ENCODE assay signal across 9 mouse cellular contexts in genomic region chr11:24144159-24144946, GRCm38 (mm10).
DNase-seq lines count a peak whose midpoint lies in the region; ATAC-seq and TF ChIP-seq lines count a peak whose summit lies in the region.
"Had no signal": no experiment of that assay in that cellular context is flagged by ENCODE, and none has a peak within 500 bp of the region (broad histone marks: within the 10 kb centered on the region; RNA-seq: fewer than 3 reads in every experiment).

No protein-coding gene starts in this region.

- TF ChIP-seq CTCF in thymus, adult 2 months (IDR thresholded peaks at IDR 0.05; ENCODE audit: borderline replicate concordance, control insufficient read depth, extremely low read depth, insufficient read depth, low read length, poor library complexity): no peak

- no peak overlapping the region for H3K4me2 ChIP-seq in forebrain, embryonic 13.5 days
- H3K4me2 ChIP-seq in forebrain, embryonic 16.5 days (ENCODE audit: low read length): no peak overlapping the region

- H3K4me3 ChIP-seq in forebrain, embryonic 13.5 days: no peak overlapping the region
- H3K4me3 ChIP-seq in forebrain, embryonic 10.5 days: no peak overlapping the region
- H3K4me3 ChIP-seq in forebrain, embryonic 16.5 days (replicated peaks; ENCODE audit: low read length): no peak overlapping the region
- no peak overlapping the region for H3K4me3 ChIP-seq in thymus, adult 2 months (ENCODE audit: control insufficient read depth, insufficient read depth, low read length)

- intact Hi-C loops in left cerebral cortex, postnatal 10 days (cut with DNase I): no loop called here
- intact Hi-C loops in heart, postnatal 25 days (cut with DNase I): no loop called here

- DNase-seq in forebrain, embryonic 10.5 days (ENCODE audit: extremely low spot score, low spot score): no peak
- DNase-seq in R1 (ENCODE audit: low read depth, low spot score): peak; percentile 13
- DNase-seq in left cerebral cortex, postnatal 10 days (ENCODE audit: extremely low spot score in 1 of 2, low spot score in 2 of 2): peak; percentile 40 to 63
- no peak for DNase-seq in thymus, adult 2 months
- no peak for DNase-seq in heart, adult 18-20 months
- DNase-seq in heart, postnatal 25 days (ENCODE audit: low spot score): no peak
- DNase-seq: heart, postnatal 4 days had no signal

- H3K27ac ChIP-seq in forebrain, embryonic 13.5 days: 0 out of 2 replicates have a peak overlapping the region, but pooled peaks have one; percentile 1
- H3K27ac ChIP-seq in forebrain, embryonic 10.5 days: no peak overlapping the region
- H3K27ac ChIP-seq in forebrain, embryonic 16.5 days (ENCODE audit: low read length): peak overlapping the region; percentile 9; the same call in 1 of the 2 replicates
- no peak overlapping the region for H3K27ac ChIP-seq in thymus, adult 2 months (ENCODE audit: control insufficient read depth, insufficient read depth, low read length)

- H3K4me1 ChIP-seq in forebrain, embryonic 13.5 days: peaks cover 67% of the 10 kb centered on the region
- peaks cover 28% of the 10 kb centered on the region for H3K4me1 ChIP-seq in forebrain, embryonic 10.5 days
- peaks cover 32% of the 10 kb centered on the region for H3K4me1 ChIP-seq in forebrain, embryonic 16.5 days (replicated peaks; ENCODE audit: control insufficient read depth, insufficient read depth, low read length)
- no peaks in the 10 kb centered on the region for H3K4me1 ChIP-seq in thymus, adult 2 months (replicated peaks; ENCODE audit: control insufficient read depth, insufficient read depth, low read length)

- H3K27me3 ChIP-seq in forebrain, embryonic 13.5 days: no peaks in the 10 kb centered on the region
- no peaks in the 10 kb centered on the region for H3K27me3 ChIP-seq in forebrain, embryonic 10.5 days (ENCODE audit: poor library complexity, severe bottlenecking)
- H3K27me3 ChIP-seq in forebrain, embryonic 16.5 days (replicated peaks; ENCODE audit: control insufficient read depth, insufficient read depth, low read length): no peaks in the 10 kb centered on the region
- no peaks in the 10 kb centered on the region for H3K27me3 ChIP-seq in thymus, adult 2 months (ENCODE audit: control insufficient read depth, insufficient read depth, low read length)

- H3K9me3 ChIP-seq in forebrain, embryonic 13.5 days (replicated peaks): no peaks in the 10 kb centered on the region
- peaks cover 9% of the 10 kb centered on the region for H3K9me3 ChIP-seq in forebrain, embryonic 10.5 days
- H3K9me3 ChIP-seq in forebrain, embryonic 16.5 days (ENCODE audit: control insufficient read depth, low read length): no peaks in the 10 kb centered on the region

- no peak for TF ChIP-seq POLR2A in thymus, adult 2 months (IDR thresholded peaks at IDR 0.05; ENCODE audit: control insufficient read depth, extremely low read depth, insufficient read depth, low read length, poor library complexity)

- H3K9ac ChIP-seq in forebrain, embryonic 13.5 days: no peak overlapping the region
- no peak overlapping the region for H3K9ac ChIP-seq in forebrain, embryonic 16.5 days (replicated peaks; ENCODE audit: low read depth, low read length)

- ATAC-seq in forebrain, embryonic 13.5 days: peak; percentile 28
- peak; percentile 43 for ATAC-seq in forebrain, embryonic 16.5 days

- peaks cover 20% of the 10 kb centered on the region for H3K36me3 ChIP-seq in forebrain, embryonic 13.5 days (ENCODE audit: poor library complexity, severe bottlenecking)
- peaks cover 42% of the 10 kb centered on the region for H3K36me3 ChIP-seq in forebrain, embryonic 10.5 days (replicated peaks)
- H3K36me3 ChIP-seq in forebrain, embryonic 16.5 days (ENCODE audit: control insufficient read depth, insufficient read depth): peaks cover 2% of the 10 kb centered on the region; the same call in 1 of the 2 replicates
- no peaks in the 10 kb centered on the region for H3K36me3 ChIP-seq in thymus, adult 2 months (ENCODE audit: control insufficient read depth, insufficient read depth, low read length)

- 86% methylated on average over 16 of the region's 16 CpGs for WGBS in forebrain, embryonic 13.5 days
- WGBS in forebrain, embryonic 10.5 days: 90% methylated on average over 16 of the region's 16 CpGs
- WGBS in forebrain, embryonic 16.5 days: 76% methylated on average over 16 of the region's 16 CpGs
- WGBS in thymus, adult 2 months: 52% methylated on average over 16 of the region's 16 CpGs

Comparison
In these comparisons a context has a peak if more than half of its experiments do, and no peak if none do; other contexts are left out.
1. H3K27ac ChIP-seq: peak in forebrain, embryonic 13.5 days (single experiment) and forebrain, embryonic 16.5 days (single experiment); none in forebrain, embryonic 10.5 days (single experiment) and thymus, adult 2 months (single experiment).
2. DNase-seq: peak in R1 (single experiment) and left cerebral cortex, postnatal 10 days (2 of 2); none in forebrain, embryonic 10.5 days (single experiment), thymus, adult 2 months (single experiment), heart, adult 18-20 months (0 of 2) and heart, postnatal 25 days (single experiment).